Mouse (Mus musculus): ENCODE measurements around the gene Mterf1a. TPM values are rescaled to one million over a fixed set of nuclear protein-coding genes. Genes with fewer than 3 reads are reported as not detected.
"Not testable (repeated sequence)": the region's sequence is repeated elsewhere in the genome, so short reads cannot be mapped to it uniquely, and the experiment has no call there.

Mterf1a gene
- polyA plus RNA-seq (2012): 0.08 TPM in 1 of 2 replicates, not detected in the other

GRCm38 (mm10) chr5:3893459-3894293 is at the start of gene Mterf1a:
Gene Mterf1a, minus strand, starts transcription at chr5:3893933.
- H3K4me3 ChIP-seq (replicated peaks): peak within 1 kb of the TSS; percentile 73
- H3K36me3 ChIP-seq (ENCODE audit: control insufficient read depth); H3K27me3 ChIP-seq (ENCODE audit: control insufficient read depth); H3K9me3 ChIP-seq (ENCODE audit: control insufficient read depth, low read length): not testable (repeated sequence)
- H3K4me1 ChIP-seq (ENCODE audit: control insufficient read depth): peaks cover 11% of the 10 kb centered on the region

- H3K4me1 ChIP-seq (ENCODE audit: control insufficient read depth); H3K4me3 ChIP-seq (replicated peaks); H3K27me3 ChIP-seq (ENCODE audit: control insufficient read depth); H3K36me3 ChIP-seq (ENCODE audit: control insufficient read depth); H3K9me3 ChIP-seq (ENCODE audit: control insufficient read depth, low read length): not testable (repeated sequence)
Measured at GRCm38 (mm10) chr5:3943169-3943568, 49.4 kb upstream of the Mterf1a start.

DNA sequence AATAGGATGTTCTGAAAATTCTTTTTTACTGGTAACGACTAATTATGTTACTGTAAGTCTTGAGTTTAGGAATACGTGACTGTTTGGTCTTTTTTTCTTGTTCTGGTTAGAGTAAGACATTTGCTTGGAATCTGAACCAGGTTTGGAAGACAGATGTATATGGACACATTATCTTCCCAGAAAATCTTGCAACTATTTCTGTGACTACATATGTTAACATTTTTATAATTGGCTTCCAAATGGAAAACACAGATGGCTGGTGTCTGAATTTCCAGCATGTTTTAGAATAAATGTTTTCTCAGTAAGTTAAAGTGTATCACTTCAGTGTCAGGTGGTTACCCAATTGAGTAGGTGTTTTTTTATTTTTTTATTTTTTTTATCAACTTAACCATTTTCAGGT is 47.5 kb upstream of the Mterf1a start:
- H3K4me1 ChIP-seq (ENCODE audit: control insufficient read depth): no peaks in the 10 kb centered on the region
- H3K4me3 ChIP-seq (replicated peaks): no peak overlapping the region
- no peaks in the 10 kb centered on the region for H3K9me3 ChIP-seq (ENCODE audit: control insufficient read depth, low read length)
- TF ChIP-seq GATA1 (IDR thresholded peaks at IDR 0.05; ENCODE audit: low read length) (no peak), TAL1 (IDR thresholded peaks at IDR 0.05; ENCODE audit: low read length) (no peak)
- no peaks in the 10 kb centered on the region for H3K36me3 ChIP-seq (ENCODE audit: control insufficient read depth)
- H3K27me3 ChIP-seq (ENCODE audit: control insufficient read depth): no peaks in the 10 kb centered on the region

DNA sequence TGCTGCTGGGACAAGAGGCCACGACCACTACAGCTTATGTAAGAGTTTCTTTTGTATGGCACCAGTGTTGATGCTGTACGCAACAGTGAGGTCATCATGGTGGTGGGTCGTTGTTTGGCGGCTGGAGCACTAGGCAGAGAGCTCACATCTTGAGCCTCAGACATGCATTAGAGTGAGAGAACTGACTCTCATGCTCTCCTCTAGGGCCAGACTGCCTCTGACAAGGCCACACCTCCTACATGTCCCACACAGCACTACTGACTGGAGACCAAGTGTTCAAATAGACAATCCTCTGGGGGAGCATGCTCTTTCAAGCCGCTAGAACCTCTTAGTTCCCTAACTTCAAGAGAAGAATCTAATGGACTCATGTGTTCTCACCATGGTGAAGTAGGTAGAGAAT is 45.6 kb upstream of the Mterf1a start:
- Histone ChIP-seq H3K4me1 (ENCODE audit: control insufficient read depth) (no peaks in the 10 kb centered on the region), H3K36me3 (ENCODE audit: control insufficient read depth) (no peaks in the 10 kb centered on the region), H3K9me3 (ENCODE audit: control insufficient read depth, low read length) (no peaks in the 10 kb centered on the region), H3K27me3 (ENCODE audit: control insufficient read depth) (no peaks in the 10 kb centered on the region), H3K4me3 (replicated peaks) (no peak overlapping the region)
- TF ChIP-seq TAL1 (IDR thresholded peaks at IDR 0.05; ENCODE audit: low read length) (no peak), GATA1 (IDR thresholded peaks at IDR 0.05; ENCODE audit: low read length) (no peak)

DNA sequence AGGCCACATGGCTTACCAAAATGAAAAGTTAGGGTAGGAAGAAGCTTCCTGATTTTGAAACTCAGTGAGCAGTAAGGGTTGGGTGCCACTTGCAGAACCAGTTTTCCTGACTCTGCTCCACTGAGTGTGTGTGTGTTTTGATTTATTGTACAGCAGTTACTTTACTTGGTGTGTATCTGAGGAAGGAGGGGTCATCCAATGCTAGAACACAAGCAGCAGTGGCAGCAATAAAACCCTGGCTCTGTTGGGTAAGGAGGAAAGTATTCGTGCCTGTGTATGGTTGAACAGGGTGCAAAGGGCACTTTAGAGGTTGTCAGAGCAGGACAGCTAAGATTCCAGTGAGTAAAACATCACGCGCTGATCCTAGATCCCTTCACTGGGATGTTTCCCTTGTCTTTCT is 45.2 kb upstream of the Mterf1a start:
- TF ChIP-seq GATA1 (IDR thresholded peaks at IDR 0.05; ENCODE audit: low read length) (no peak), TAL1 (IDR thresholded peaks at IDR 0.05; ENCODE audit: low read length) (no peak)
- no peaks in the 10 kb centered on the region for H3K36me3 ChIP-seq (ENCODE audit: control insufficient read depth)
- no peaks in the 10 kb centered on the region for H3K27me3 ChIP-seq (ENCODE audit: control insufficient read depth)
- H3K4me1 ChIP-seq (ENCODE audit: control insufficient read depth): no peaks in the 10 kb centered on the region
- no peaks in the 10 kb centered on the region for H3K9me3 ChIP-seq (ENCODE audit: control insufficient read depth, low read length)
- H3K4me3 ChIP-seq (replicated peaks): no peak overlapping the region

DNA sequence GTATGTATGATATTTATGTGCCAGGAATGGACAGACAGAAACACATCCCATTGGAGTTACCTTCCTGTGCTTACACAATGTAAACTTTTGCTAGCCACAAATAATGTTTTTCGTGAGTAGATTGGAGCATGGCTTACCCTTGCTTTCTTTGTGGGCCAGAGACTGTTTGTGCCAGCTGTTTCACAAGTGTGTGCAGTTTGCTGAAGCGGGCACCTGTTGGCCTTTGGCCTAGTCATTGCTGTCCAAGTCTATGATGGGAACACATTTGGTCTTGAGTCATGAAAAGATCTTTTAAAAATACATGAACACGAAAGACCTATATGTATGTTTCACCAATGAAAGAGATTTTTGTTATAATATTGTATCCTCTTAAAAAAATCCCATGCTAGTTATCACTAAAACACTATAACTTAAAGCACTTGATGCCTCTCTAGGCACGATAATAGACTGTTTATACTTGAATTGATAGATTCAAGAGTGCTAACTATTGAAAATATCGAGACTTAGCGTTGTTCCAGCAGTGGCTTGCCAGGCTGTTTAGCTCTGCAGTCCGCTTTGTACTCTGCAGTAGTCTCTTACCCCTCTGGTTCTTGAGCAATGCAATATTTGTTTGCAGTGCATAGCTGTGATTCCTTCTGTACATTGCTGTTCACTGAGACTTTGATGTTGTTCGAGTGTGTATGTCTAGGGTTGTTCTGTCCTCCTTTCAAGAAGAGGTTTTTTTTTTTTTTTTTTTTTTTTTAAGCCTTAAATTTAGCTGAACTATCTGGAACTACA is 42.2 kb upstream of the Mterf1a start:
- H3K4me3 ChIP-seq (replicated peaks): no peak overlapping the region
- no peaks in the 10 kb centered on the region for H3K27me3 ChIP-seq (ENCODE audit: control insufficient read depth)
- no peaks in the 10 kb centered on the region for H3K36me3 ChIP-seq (ENCODE audit: control insufficient read depth)
- H3K9me3 ChIP-seq (ENCODE audit: control insufficient read depth, low read length): no peaks in the 10 kb centered on the region
- no peak for TF ChIP-seq TAL1 (IDR thresholded peaks at IDR 0.05; ENCODE audit: low read length)
- no peak for TF ChIP-seq GATA1 (IDR thresholded peaks at IDR 0.05; ENCODE audit: low read length)
- H3K4me1 ChIP-seq (ENCODE audit: control insufficient read depth): no peaks in the 10 kb centered on the region

DNA sequence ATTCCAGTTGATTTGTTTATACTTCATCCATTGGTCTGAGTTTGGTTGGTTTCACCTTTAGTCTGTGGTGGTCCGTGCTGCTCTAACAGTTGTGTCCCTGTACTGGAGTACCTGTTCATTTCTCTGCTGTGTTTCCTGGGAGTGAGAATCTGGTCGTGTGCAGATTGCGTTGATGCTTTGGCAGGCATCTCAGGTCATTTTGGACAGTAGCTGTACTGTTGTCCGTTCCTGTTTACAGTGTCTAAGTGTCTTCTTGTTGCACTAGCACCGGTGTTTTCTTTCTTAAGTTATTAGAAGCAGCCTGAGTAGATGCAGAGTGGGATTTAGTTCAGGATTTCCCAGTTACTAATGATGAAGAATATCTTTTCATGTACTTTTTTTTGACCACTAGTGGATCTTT is 41.5 kb upstream of the Mterf1a start:
- no peaks in the 10 kb centered on the region for H3K36me3 ChIP-seq (ENCODE audit: control insufficient read depth)
- H3K27me3 ChIP-seq (ENCODE audit: control insufficient read depth): no peaks in the 10 kb centered on the region
- no peak overlapping the region for H3K4me3 ChIP-seq (replicated peaks)
- H3K4me1 ChIP-seq (ENCODE audit: control insufficient read depth): peaks cover under 1% of the 10 kb centered on the region
- no peak for TF ChIP-seq GATA1 (IDR thresholded peaks at IDR 0.05; ENCODE audit: low read length)
- no peak for TF ChIP-seq TAL1 (IDR thresholded peaks at IDR 0.05; ENCODE audit: low read length)
- H3K9me3 ChIP-seq (ENCODE audit: control insufficient read depth, low read length): no peaks in the 10 kb centered on the region

DNA sequence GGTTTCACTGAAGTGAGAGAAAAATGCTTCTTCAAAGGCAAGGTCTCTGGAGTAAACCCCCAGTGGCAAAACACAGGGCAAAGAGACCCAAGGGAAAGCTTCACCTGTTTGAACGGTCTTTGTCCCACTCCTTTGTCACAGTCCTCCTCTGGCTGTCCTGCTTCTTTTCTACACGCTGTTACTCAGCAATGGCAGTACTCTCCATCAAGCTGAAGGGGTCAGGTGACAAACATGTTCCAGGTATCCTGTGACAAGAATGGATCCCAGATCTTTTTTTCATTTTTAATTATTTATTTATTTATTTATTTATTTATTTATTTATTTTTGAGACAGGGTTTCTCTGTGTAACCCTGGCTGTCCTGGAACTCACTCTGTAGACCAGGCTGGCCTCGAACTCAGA is 39.8 kb upstream of the Mterf1a start:
- Histone ChIP-seq H3K27me3 (ENCODE audit: control insufficient read depth) (no peaks in the 10 kb centered on the region), H3K4me1 (ENCODE audit: control insufficient read depth) (peaks cover 16% of the 10 kb centered on the region), H3K4me3 (replicated peaks) (no peak overlapping the region), H3K9me3 (ENCODE audit: control insufficient read depth, low read length) (no peaks in the 10 kb centered on the region), H3K36me3 (ENCODE audit: control insufficient read depth) (no peaks in the 10 kb centered on the region)
- TF ChIP-seq TAL1 (IDR thresholded peaks at IDR 0.05; ENCODE audit: low read length) (no peak), GATA1 (IDR thresholded peaks at IDR 0.05; ENCODE audit: low read length) (no peak)

GRCm38 (mm10) chr5:3931636-3932035 is 37.9 kb upstream of the Mterf1a start:
- TF ChIP-seq GATA1 (IDR thresholded peaks at IDR 0.05; ENCODE audit: low read length): no peak
- no peak for TF ChIP-seq TAL1 (IDR thresholded peaks at IDR 0.05; ENCODE audit: low read length)
- H3K9me3 ChIP-seq (ENCODE audit: control insufficient read depth, low read length): no peaks in the 10 kb centered on the region
- H3K4me1 ChIP-seq (ENCODE audit: control insufficient read depth): peaks cover 23% of the 10 kb centered on the region
- H3K4me3 ChIP-seq (replicated peaks): no peak overlapping the region
- H3K36me3 ChIP-seq (ENCODE audit: control insufficient read depth): no peaks in the 10 kb centered on the region
- H3K27me3 ChIP-seq (ENCODE audit: control insufficient read depth): no peaks in the 10 kb centered on the region
